Mouse (Mus musculus) forebrain, embryonic 15.5 days (tissue): ENCODE data around the gene Catsper4. TPM values are rescaled to one million over a fixed set of nuclear protein-coding genes. Genes with fewer than 3 reads are reported as not detected.
"Not testable (repeated sequence)": the region's sequence is repeated elsewhere in the genome, so short reads cannot be mapped to it uniquely, and the experiment has no call there.

Experiments
- ATAC-seq: fragments of 200-750 bp; cut with Nextera tagmentation; replicated peaks from 2 replicates; pipeline ENCODE4 v1.8.0; 2017; ENCODE audit warnings: mild to moderate bottlenecking, moderate TSS enrichment, moderate library complexity
- H3K27ac ChIP-seq: fragments of 300-500 bp; sonication (generic); replicated peaks from 2 replicates; pipeline ENCODE4 v1.5.1; 2015; ENCODE audit warnings: mild to moderate bottlenecking, inconsistent platforms
- H3K27me3 ChIP-seq: fragments of 300-500 bp; sonication (generic); 2 replicates; pipeline ENCODE4 v1.6.1; 2015; ENCODE audit warnings: inconsistent platforms
- H3K36me3 ChIP-seq: fragments of 300-500 bp; sonication (generic); 2 replicates; pipeline ENCODE4 v1.6.1; 2015; ENCODE audit warnings: mild to moderate bottlenecking, inconsistent platforms
- H3K4me1 ChIP-seq: fragments of 300-500 bp; sonication (generic); 2 replicates; pipeline ENCODE4 v1.6.1; 2015; ENCODE audit warnings: inconsistent platforms
- H3K4me2 ChIP-seq: fragments of 300-500 bp; sonication (generic); replicated peaks from 2 replicates; pipeline ENCODE4 v1.6.1; 2015; ENCODE audit warnings: mild to moderate bottlenecking, inconsistent platforms
- H3K4me3 ChIP-seq: fragments of 300-500 bp; sonication (generic); 2 replicates; pipeline ENCODE4 v1.5.1; 2015; ENCODE audit warnings: mild to moderate bottlenecking, inconsistent platforms
- H3K9ac ChIP-seq: fragments of 300-500 bp; sonication (generic); replicated peaks from 2 replicates; pipeline ENCODE4 v1.6.1; 2015; ENCODE audit warnings: mild to moderate bottlenecking, inconsistent platforms
- H3K9me3 ChIP-seq: fragments of 300-500 bp; sonication (generic); 2 replicates; pipeline ENCODE4 v1.6.1; 2016; ENCODE audit warnings: inconsistent platforms
- WGBS: fragments of 180-500 bp; shearing (Covaris S2); methylation state at CpG from one replicate; pipeline ENCODE4 v1.1.7; 2015; ENCODE audit warnings: mixed read lengths; 5-methylcytosine and 5-hydroxymethylcytosine counted together
- polyA plus RNA-seq: library from polyadenylated mRNA; unstranded; fragments of >200 nt; fragmentation: Nextera tagmentation; extraction: Ambion mirVana; gene quantifications from 2 replicates; pipeline ENCODE4 v1.2.1, GENCODE M21; 2015

Catsper4 gene
- polyA plus RNA-seq = not detected in 2 replicates

- Histone ChIP-seq H3K36me3 (no peaks in the 10 kb centered on the region), H3K27ac (no peak within 1 kb of the TSS), H3K4me1 (no peaks in the 10 kb centered on the region), H3K27me3 (no peaks in the 10 kb centered on the region), H3K9ac (no peak within 1 kb of the TSS), H3K4me2 (no peak within 1 kb of the TSS), H3K9me3 (no peaks in the 10 kb centered on the region), H3K4me3 (no peak within 1 kb of the TSS)
- ATAC-seq = no peak
- WGBS = 79% methylated on average over 8 of the region's 8 CpGs
Observed at GRCm38 (mm10) chr4:134227194-134227593, at the start of gene Catsper4. Catsper4 (minus strand) TSS chr4:134227383.

- no peak for ATAC-seq
- Histone ChIP-seq H3K9ac (no peak overlapping the region), H3K9me3 (no peaks in the 10 kb centered on the region), H3K27ac (no peak overlapping the region), H3K36me3 (peaks cover 29% of the 10 kb centered on the region), H3K27me3 (no peaks in the 10 kb centered on the region), H3K4me1 (no peaks in the 10 kb centered on the region), H3K4me2 (no peak overlapping the region), H3K4me3 (no peak overlapping the region)
- WGBS = 7% methylated on average over 14 of the region's 14 CpGs
Observed at GRCm38 (mm10) chr4:134273417-134274345, 46.5 kb upstream of the Catsper4 start.

- Histone ChIP-seq H3K27me3 (no peaks in the 10 kb centered on the region), H3K4me2 (no peak overlapping the region), H3K4me1 (no peaks in the 10 kb centered on the region), H3K9me3 (no peaks in the 10 kb centered on the region), H3K4me3 (no peak overlapping the region), H3K36me3 (peaks cover 22% of the 10 kb centered on the region), H3K27ac (no peak overlapping the region), H3K9ac (no peak overlapping the region)
- ATAC-seq = no peak
- 29% methylated on average over 13 of the region's 13 CpGs for WGBS
Observed at GRCm38 (mm10) chr4:134272731-134273416, 45.7 kb upstream of the Catsper4 start.

GRCm38 (mm10) chr4:134271979-134272378 is 44.8 kb upstream of the Catsper4 start:
- H3K4me2 ChIP-seq = no peak overlapping the region
- no peaks in the 10 kb centered on the region for H3K4me1 ChIP-seq
- no peak for ATAC-seq
- H3K9ac ChIP-seq = no peak overlapping the region
- 82% methylated on average over 7 of the region's 7 CpGs for WGBS
- peaks cover 13% of the 10 kb centered on the region for H3K36me3 ChIP-seq
- no peaks in the 10 kb centered on the region for H3K27me3 ChIP-seq
- H3K27ac ChIP-seq = no peak overlapping the region
- H3K4me3 ChIP-seq = no peak overlapping the region
- no peaks in the 10 kb centered on the region for H3K9me3 ChIP-seq

- H3K9me3 ChIP-seq, H3K27me3 ChIP-seq, H3K9ac ChIP-seq, ATAC-seq, H3K4me3 ChIP-seq, H3K4me2 ChIP-seq, H3K4me1 ChIP-seq, H3K36me3 ChIP-seq, H3K27ac ChIP-seq: not testable (repeated sequence)
Observed at GRCm38 (mm10) chr4:134269622-134270021, 42.4 kb upstream of the Catsper4 start.

- H3K9me3 ChIP-seq = no peaks in the 10 kb centered on the region
- no peak overlapping the region for H3K9ac ChIP-seq
- H3K4me3 ChIP-seq = no peak overlapping the region
- no peaks in the 10 kb centered on the region for H3K36me3 ChIP-seq
- no peaks in the 10 kb centered on the region for H3K27me3 ChIP-seq
- H3K4me2 ChIP-seq = no peak overlapping the region
- ATAC-seq = no peak
- H3K4me1 ChIP-seq = no peaks in the 10 kb centered on the region
- WGBS = 87% methylated on average over 19 of the region's 19 CpGs
- no peak overlapping the region for H3K27ac ChIP-seq
Observed at GRCm38 (mm10) chr4:134268102-134268655, 41.0 kb upstream of the Catsper4 start.

- H3K4me2 ChIP-seq = no peak overlapping the region
- no peaks in the 10 kb centered on the region for H3K27me3 ChIP-seq
- H3K27ac ChIP-seq = no peak overlapping the region
- WGBS = 72% methylated on average over 9 of the region's 9 CpGs
- no peaks in the 10 kb centered on the region for H3K4me1 ChIP-seq
- H3K4me3 ChIP-seq = no peak overlapping the region
- no peak for ATAC-seq
- H3K9ac ChIP-seq = no peak overlapping the region
- H3K36me3 ChIP-seq = no peaks in the 10 kb centered on the region
- H3K9me3 ChIP-seq = no peaks in the 10 kb centered on the region
Observed at GRCm38 (mm10) chr4:134265860-134266585, 38.8 kb upstream of the Catsper4 start.

- Histone ChIP-seq H3K9me3 (no peaks in the 10 kb centered on the region), H3K27me3 (no peaks in the 10 kb centered on the region), H3K4me2 (no peak overlapping the region), H3K4me3 (no peak overlapping the region), H3K27ac (no peak overlapping the region), H3K9ac (no peak overlapping the region), H3K36me3 (no peaks in the 10 kb centered on the region), H3K4me1 (no peaks in the 10 kb centered on the region)
- 39% methylated on average over 6 of the region's 6 CpGs for WGBS
- ATAC-seq = no peak
Observed at GRCm38 (mm10) chr4:134263191-134263590, 36.0 kb upstream of the Catsper4 start.

- Histone ChIP-seq H3K27me3 (peaks cover 19% of the 10 kb centered on the region), H3K36me3 (no peaks in the 10 kb centered on the region), H3K9me3 (no peaks in the 10 kb centered on the region), H3K4me3 (no peak overlapping the region), H3K27ac (no peak overlapping the region), H3K4me1 (peaks cover 3% of the 10 kb centered on the region; the same call in 1 of the 2 replicates), H3K4me2 (no peak overlapping the region), H3K9ac (no peak overlapping the region)
- ATAC-seq = no peak
- whole genome bisulfite sequencing = 64% methylated on average over 11 of the region's 11 CpGs
Observed at GRCm38 (mm10) chr4:134258354-134258753, 31.2 kb upstream of the Catsper4 start.

- Histone ChIP-seq H3K4me3 (no peak overlapping the region), H3K9ac (no peak overlapping the region), H3K4me2 (no peak overlapping the region), H3K9me3 (no peaks in the 10 kb centered on the region), H3K27me3 (peaks cover 28% of the 10 kb centered on the region), H3K4me1 (peaks cover 3% of the 10 kb centered on the region; the same call in 1 of the 2 replicates), H3K27ac (no peak overlapping the region), H3K36me3 (no peaks in the 10 kb centered on the region)
- WGBS = 17% methylated on average over 11 of the region's 11 CpGs
- ATAC-seq = no peak
Observed at GRCm38 (mm10) chr4:134257198-134258009, 30.2 kb upstream of the Catsper4 start.
